Mouse (Mus musculus) cerebellum, adult (tissue): ENCODE results near the gene Ooep.
"Not testable (repeated sequence)": the region's sequence is repeated elsewhere in the genome, so short reads cannot be mapped to it uniquely, and the experiment has no call there.

Experiments used
- ATAC-seq: cut with Nextera tagmentation; 2 replicates; pipeline ENCODE4 v1.9.2; 2017; ENCODE audit warnings: mild to moderate bottlenecking, moderate library complexity, mixed read lengths; ENCODE audit not compliant: insufficient number of reproducible peaks, low FRiP score, low TSS enrichment

Ooep gene

DNA sequence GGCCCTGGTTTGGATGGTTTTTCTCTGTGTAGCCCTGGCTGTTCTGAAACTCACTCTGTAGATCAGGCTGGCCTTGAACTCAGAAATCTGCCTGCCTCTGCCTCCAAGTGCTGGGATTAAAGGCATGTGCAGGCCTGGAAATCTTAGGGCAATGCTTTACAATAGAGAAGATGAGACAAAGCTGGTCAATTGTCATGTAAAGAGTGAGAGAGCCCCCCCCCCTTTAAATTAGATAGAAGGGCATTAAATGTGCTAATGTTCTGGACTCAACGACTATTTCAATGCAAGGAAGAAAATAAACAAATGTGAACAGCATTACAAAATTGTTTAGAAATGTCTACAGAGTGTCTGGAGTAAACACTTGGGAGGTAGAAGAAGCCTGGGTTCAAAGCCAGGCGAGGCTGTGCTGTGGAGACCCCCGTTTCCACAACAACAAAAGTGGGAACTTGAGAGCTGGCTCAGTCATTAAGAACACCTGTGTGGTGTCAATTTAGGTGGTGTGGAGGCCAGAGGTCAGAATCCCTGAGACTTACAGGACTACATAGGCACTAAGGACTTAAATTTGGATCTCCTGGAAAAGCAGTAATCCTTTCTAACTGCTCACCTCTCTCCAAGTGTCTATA lies 9.7 kb downstream of the Ooep start:
- ATAC-seq = no peak

DNA sequence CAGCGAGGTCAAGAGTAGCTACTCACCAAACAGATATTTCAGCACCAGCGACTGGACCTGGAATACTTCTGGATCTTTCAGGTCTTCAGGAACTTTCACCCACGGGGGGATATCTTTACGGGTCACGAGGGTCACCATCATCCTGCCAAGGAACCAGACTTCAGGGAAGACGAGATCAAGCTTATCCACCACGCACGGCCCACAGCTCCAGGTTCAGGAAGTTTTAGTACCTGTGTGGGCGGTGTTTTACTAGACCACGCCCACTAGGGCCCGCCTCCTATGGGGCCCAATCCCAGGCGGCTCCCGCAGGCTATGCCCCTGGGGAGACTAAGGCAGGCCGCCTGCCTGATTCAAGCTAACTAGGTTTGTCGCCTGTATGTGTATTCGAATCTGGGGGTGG lies 10.6 kb downstream of the Ooep start, which contains the start of gene Dppa5a:
Dppa5a (minus strand) TSS at position 219 of the 400 bp plus-strand sequence.
- ATAC-seq = not testable (repeated sequence)

DNA sequence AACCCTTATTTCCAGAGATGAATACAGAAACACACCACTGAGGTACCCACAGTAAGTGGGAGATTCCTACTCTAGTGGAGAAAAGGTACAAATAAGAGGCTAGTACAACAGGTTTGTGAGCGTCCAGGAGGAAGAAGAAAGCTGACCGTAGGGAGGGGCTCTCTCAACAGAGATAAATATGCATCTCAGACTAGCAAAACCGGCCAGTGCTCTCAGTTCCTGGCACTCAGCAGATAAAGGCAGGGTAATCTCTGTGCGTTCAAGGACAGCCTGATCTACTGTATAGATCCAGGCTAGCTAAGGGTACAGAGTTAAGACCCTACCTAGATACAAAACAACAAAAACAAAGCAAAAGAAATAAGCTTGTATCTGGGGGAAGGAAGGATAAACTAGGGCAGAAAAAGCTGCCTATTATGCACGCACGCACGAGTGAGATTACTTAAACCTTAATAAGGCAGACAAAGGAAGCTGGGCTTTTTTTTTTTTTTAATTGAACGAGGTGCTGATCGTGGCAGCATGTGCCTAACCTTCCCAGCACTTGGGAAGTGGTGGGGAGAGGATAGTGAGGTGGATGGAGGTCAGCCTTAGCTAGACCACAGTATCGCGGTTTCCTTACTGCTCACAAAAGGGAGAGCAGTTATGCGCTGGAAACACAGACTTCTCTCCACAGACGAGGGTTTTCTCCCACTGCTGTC lies 12.5 kb downstream of the Ooep start:
- ATAC-seq = no peak

DNA sequence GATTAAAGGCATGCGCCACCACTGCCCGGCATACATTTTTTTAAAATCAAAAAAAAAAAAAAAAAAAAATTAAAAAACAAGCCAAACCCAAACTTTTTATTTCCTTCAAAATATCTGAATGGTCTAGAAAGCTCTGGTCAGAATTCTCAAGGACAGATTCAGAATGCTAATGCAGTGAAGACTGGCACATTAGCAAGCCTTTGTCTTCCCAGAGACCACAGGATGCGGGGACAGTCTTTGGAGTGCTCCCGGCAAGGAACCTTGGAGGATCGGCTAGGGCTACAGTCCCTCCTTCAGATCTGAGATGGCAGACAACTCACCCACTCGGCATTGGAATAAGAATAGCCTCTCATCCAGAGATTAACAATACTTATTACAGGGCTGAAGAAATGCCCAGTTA lies 13.8 kb downstream of the Ooep start:
- ATAC-seq = no peak

DNA sequence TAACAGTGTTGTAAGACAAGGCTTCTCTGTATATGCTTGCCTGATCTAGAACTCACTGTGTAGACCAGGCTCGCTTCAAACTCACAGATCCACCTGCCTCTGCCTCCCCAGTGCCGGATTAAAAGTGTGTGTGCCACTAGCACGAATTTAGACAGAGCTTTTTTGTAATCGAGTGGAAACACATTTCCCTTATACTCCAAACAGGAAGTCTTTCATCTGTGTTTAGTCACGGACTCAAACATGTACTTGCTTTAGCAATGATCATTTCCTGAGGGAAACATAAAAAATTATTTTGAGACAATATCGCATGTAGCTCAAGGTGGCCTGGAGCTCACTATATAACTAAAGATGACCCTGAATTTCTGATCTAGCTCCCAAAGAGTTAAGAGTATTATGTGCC lies 15.2 kb downstream of the Ooep start:
- no peak for ATAC-seq

DNA sequence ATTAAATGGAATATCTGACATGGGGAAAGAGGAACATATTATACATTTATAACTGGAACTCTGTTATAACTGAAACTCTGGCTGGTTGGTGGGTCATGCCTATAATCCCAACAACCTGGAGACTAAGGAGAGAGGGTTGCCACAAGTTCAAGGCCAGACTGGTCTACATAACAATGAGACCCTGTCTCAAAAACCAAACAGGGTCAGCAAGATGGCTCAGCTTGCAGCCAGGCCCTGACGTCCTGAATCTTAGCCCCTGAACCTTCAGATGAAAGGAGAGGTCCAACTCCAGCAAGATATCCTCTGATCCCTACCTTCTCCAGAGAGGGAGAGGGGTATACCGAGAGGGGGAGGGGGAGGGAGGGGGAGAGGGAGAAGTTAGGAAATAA lies 18.0 kb downstream of the Ooep start:
- ATAC-seq = no peak

DNA sequence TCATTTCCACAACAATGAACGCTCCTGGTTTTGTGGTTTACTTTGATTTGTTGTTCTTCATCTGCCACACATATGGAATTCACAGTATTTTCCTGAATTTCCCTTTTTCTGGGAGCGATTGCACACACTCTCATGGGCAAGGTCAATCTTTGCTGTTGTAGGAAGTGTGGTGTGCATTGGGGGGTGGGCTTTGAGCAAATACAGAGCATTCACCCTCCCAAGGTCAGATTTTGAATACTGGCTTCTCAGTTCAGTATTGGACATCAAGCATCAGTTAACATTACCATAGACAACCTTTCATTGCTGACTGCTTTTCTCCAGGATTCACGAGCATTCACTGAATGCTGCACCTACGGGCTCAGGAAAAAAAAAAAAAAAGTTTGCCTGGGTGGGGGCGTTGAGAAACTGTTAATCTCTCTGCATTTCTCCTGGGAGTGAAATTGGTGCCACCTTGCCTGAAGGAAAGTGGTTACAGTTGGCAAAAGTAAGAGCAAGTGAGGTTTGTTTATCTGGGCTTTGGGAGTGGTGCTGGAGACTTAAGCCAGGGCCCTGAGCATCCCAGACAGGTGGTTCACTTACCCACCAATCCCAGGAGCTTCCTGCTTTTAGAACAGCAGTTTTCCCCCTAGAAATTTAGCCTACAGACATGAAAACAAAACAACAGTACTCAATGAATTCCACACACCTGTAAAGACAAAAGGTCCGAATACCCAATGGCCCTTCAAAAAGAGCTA lies 18.6 kb downstream of the Ooep start:
- ATAC-seq = no peak

DNA sequence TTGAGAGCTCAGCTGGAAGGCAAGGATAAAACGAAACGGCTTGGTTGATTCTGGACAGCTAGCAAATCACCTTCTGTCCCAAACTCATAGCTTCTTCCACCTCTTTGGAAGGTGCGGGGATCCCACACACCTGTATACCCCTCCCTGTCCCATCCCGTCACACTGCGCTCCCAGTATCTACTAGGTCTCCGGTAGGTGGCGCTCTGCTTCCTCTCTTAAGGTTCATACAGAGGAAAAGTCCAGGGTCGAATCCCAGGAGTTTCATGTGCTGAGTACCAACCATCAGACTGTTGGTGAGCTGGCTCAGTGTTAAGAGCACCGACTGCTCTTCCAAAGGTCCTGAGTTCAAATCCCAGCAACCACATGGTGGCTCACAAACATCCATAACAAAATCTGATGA lies 20.5 kb downstream of the Ooep start:
- peak; percentile 36; the same call in 1 of the 2 replicates for ATAC-seq

DNA sequence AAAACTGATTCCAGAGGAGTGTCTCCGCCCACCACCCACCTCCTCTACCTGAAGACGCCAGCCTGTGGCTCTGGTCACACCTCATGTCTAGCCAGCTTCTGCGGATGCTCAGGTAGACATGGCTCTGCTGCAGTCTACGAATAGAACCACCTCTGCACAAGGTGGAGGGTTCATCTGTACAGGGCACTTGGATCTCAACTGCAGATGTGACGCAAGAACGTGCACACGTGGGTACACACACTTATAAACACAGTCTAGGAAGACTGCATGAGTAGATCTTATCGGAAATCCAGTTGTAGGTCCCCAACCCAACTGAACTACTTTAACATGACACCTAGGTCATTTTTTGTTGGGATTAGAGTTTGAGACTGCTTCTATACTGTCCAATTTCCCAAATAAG lies 22.9 kb downstream of the Ooep start, which contains the start of gene Gsta2:
Gsta2 (minus strand) TSS at position 178 of the 400 bp plus-strand sequence.
- no peak for ATAC-seq

DNA sequence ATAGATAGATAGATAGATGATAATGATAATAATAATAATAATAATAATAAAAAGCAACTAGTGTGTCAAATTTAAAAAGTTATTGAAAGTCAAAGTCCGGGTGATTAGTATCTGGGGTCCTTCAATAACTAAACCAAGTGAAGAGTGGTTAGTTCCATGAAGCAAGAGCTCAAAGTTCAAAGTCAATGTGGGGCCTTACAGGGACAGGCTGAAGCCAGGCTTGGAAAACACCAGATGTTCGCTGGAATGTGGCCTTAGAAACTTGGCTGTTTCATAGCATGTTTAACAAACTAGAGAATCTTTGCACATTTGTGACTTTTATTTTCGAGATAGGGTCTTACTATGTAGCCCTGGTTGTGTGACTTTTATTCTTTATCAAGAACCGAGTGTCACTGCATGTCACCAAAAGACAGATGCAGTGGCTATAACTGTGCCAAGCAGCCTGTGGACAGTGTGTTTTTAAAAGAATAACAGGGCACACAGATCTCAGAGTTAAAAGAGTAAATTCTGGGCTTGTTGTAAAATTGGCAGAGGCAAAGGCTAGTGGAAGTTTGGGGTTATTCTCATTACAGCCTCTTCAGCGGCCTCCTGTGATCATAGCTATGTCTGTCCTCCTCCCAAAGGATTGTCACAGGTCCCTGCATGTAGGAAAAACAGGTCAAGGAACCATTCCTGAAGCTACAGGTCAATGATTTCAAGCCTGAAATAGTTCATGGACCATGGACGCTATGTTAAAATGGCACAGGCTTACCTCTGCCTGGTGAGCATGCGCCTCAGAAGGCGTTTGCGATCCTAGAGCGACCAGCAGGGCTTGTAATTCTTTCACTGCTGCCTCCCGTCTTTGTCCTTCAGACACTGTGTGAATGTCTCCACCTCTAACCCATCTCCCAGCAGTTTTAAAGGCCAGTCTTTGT lies 23.6 kb downstream of the Ooep start:
- no peak for ATAC-seq

DNA sequence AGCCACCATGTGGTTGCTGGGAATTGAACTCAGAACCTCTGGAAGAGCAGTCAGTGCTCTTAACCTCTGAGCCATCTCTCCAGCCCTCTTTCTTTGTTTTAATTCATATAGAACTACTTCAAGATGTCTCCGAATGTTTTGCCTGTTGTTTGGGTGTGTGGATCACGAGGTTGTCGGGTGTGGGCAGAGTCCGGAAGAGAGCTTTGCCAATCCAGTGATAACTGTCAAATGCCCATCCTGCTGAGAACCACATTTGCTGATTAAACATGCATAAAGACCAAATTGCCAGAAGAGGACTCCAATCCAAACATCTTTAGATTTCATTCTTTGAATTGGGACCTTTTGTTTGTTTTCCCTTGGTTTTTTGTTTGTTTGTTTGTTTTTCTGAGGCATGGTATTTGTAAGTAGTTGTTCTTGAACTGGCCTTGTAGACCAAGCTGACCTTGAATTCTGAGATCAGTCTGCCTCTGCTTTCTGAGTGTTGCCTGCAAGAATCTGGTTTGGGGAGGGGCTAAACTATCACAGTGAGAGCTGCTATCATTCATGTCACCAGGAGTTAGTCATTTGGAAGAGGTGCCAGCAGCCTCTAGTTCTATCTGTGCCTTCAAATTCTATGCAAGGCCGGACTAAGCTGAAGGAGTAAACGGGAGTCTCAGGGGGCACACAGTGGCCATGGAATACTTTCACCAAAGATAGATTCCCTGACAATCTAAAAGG lies 26.9 kb downstream of the Ooep start:
- no peak for ATAC-seq

DNA sequence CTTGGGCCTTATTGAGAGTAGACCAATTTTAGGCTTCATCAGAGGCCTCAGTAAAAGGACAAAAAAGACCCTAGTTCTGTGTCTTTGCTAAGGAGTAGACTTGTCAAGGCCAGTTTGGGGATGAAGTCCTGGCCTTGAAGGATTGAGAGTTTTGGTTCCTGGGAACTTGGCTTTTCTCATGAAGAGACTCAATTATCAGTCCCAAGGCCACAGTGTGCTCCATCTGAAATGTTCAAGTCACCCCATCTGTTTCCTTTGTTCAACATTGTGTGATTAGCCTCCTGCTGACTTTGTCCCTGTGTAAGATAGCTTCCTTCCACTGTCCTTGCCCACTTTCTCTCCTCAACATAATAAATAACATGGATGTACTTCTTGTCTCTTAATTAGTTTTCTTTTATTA lies 28.5 kb downstream of the Ooep start:
- ATAC-seq = not testable (repeated sequence)

DNA sequence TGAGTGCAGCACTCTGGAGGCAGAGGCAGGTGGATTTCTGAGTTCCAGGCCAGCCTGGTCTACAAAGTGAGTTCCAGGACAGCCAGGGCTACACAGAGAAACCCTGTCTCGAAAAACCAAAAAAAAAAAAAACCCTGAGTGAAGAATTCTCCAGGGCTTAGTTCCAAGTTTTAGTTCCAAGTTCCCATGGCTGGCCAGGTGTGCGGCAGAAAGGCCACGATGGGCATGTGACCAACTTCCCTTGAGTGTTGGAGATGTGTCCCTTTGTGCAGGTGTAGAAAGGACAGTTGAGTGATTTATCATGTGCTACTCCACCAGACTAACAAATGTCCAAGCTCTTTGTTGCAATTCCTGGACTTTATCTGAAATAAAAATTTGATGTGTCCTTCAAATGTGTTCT lies 29.4 kb downstream of the Ooep start:
- ATAC-seq = not testable (repeated sequence)

DNA sequence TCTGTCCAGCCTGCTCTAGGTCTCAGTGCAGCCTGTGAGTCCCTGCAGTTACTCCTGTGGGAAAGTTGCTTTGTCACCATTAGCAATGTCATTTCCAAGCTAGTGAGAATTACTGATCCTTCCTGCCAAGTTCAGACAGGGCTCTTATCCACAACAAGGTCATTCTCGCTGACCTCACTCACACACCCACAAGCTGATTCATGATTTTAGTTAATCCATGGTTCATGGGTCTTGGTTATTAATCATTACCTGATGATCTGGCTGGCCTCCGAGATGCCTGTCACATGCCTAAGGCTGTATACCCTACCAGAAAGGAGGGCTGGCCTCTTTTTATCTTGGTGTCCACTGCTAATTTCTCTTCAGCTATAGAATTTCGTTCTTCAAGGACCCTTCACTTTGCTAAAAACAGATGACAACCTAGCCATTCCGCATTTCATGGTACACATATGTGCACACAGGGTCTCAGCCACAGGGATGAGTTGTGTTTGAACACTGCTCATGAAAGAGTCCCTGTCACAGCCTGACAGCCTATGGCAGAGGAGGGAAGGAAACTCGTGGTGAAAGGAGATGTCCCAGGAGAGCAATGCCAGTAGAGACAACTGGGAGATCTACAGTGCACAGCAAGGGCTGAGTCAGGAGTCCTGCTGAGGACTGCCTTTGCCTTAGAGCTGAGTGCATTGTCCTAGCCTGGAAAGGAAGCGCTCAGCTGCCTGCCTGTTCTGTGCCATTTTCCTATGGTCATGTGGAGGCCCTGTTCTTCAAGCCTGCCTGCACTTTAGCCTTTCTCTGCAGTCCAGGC lies 30.1 kb downstream of the Ooep start:
- not testable (repeated sequence) for ATAC-seq

DNA sequence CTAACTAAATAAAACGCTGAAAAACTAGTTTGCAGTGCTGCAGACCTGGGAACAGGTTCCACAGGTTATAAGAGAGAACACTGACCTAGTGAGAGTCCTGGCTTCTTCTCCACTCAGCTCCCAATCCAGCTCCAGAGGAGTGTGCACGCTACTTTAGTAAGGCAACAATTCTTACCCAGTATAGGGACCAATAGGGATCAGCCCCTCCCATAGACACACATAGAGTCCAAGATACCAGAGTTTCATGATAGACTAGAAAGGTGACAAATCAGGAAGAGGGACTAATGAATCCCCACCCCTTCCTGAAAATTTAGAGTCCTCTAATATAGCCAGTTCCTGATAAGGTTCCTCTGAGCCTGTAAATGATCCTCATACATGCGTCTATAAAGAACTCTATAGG lies 31.5 kb downstream of the Ooep start:
- ATAC-seq = no peak

DNA sequence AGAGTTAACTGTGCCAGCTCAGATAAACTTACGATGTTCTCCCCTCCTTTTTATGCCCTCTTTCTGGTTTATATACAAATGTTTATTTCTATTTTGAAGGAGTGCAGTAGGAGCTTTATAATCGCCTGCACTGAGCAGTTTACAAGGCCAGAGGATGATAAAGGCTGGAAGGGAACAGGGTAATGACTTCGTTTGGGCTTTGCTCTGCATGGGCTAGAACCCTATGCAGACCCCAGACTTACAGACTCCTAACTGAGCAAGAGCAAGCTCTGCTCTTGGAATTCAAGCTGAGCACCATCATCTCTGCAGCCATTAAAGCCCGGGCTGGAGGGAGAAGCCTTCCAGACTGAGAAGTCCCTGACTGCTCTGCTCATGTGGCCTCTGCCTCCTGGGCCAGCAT lies 33.3 kb downstream of the Ooep start:
- not testable (repeated sequence) for ATAC-seq

DNA sequence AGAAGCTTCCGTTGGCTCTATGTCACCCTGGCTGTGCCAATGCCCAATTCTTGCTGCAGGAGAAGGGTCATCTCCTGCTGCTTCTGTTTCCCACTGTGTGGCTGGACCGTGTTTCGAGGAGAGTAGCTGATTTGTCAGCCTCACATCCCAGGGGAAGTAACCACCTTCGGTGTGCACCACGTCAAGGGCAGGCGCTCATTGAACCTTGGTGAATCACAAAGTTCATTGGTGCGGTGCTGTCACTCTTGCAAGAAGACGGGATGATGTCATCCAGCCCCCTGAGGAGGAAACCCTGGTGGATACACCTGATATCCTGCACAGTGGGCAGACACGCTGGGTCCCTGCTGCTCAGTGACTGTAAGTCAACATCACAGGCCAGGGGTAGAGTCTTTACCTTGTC lies 35.5 kb downstream of the Ooep start:
- not testable (repeated sequence) for ATAC-seq

DNA sequence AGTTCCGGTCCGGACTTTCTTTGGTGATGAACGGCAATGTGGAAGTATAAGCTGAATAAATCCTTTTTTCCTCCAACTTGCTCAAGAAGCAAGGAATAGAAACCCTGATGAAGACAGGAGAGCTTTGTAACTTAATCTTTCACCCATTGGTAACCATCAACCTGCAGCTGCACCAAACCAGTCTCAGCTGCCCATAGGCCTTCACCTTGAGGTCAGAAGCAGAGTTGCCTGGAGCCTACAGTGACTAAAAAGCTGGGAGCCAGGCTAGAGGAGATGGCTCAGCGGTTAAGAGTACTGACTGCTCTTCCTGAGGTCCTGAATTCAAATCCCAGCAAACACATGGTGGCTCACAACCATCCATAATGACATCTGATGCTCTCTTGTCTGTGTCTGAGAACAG lies 36.0 kb downstream of the Ooep start:
- not testable (repeated sequence) for ATAC-seq

DNA sequence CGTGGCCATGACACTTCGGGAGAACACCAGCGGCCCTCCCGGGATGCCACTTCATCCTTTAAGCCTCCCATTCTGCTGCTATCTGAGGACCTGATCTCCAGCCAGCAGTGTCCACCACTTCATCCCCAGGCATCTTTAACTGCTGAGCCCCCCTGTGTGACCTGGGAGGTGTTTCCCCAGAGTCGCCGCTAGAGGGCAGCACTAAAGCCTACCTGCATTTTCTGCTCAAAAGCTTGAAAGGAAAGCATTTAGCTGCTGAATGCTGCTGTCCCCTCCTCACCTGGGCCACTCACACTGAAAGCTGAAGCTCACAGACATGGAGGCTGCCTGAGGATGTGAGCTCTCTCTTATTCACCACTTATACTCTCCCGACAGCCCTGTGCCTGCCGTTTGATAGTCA lies 38.2 kb downstream of the Ooep start:
- peak; percentile 40 for ATAC-seq
